Mouse (Mus musculus) heart, adult 2 months (tissue): ENCODE results near the gene Sesn1. TPM values are rescaled to one million over a fixed set of nuclear protein-coding genes. Genes with fewer than 3 reads are reported as not detected.

Experiments
- DNase-seq, 2 experiments: peaks; one replicate each; pipeline ENCODE4 v3.0.0; 2021
- H3K27ac ChIP-seq: fragments of 200-600 bp; 2 replicates; pipeline ENCODE4 v1.8.1; 2022
- H3K27me3 ChIP-seq: fragments of 200-500 bp; 2 replicates; pipeline ENCODE4 v1.6.1; 2012; ENCODE audit warnings: mild to moderate bottlenecking, low read length, inconsistent platforms, mixed read lengths; ENCODE audit not compliant: control insufficient read depth, insufficient read depth
- H3K36me3 ChIP-seq: fragments of 200-500 bp; 2 replicates; pipeline ENCODE4 v1.6.1; 2012; ENCODE audit warnings: low read length, inconsistent platforms; ENCODE audit not compliant: control insufficient read depth, insufficient read depth
- H3K4me1 ChIP-seq: fragments of 200-500 bp; 2 replicates; pipeline ENCODE4 v1.6.1; 2011; ENCODE audit warnings: low read length; ENCODE audit not compliant: control insufficient read depth, insufficient read depth
- H3K4me3 ChIP-seq: fragments of 200-600 bp; 2 replicates; pipeline ENCODE4 v1.8.1; 2022
- H3K79me2 ChIP-seq: fragments of 200-500 bp; replicated peaks from 2 replicates; pipeline ENCODE4 v1.6.1; 2012; ENCODE audit warnings: mild to moderate bottlenecking, inconsistent platforms, low read length, moderate library complexity, mixed read lengths; ENCODE audit not compliant: control insufficient read depth, insufficient read depth
- H3K9ac ChIP-seq: fragments of 200-500 bp; 2 replicates; pipeline ENCODE4 v1.6.1; 2012; ENCODE audit warnings: low read depth, mild to moderate bottlenecking, control low read depth, inconsistent platforms, low read length, mixed read lengths
- CTCF ChIP-seq: fragments of 200-600 bp; IDR thresholded peaks from 2 replicates; pipeline ENCODE4 v1.8.1; 2022; ENCODE audit warnings: antibody characterized with exemption, mild to moderate bottlenecking, moderate library complexity
- EP300 ChIP-seq: fragments of 200-500 bp; IDR thresholded peaks from 2 replicates; pipeline ENCODE4 v1.6.1; 2011; ENCODE audit warnings: low read depth, low read length, control low read depth; ENCODE audit not compliant: insufficient read depth
- POLR2A ChIP-seq: fragments of 200-500 bp; IDR thresholded peaks from 2 replicates; pipeline ENCODE4 v1.6.1; 2011; ENCODE audit warnings: mild to moderate bottlenecking, low read depth, low read length, control low read depth; ENCODE audit not compliant: insufficient read depth
- WGBS: fragments of 180-500 bp; shearing (Covaris S2); methylation state at CpG from one replicate; pipeline ENCODE4 v1.1.7; 2018; 5-methylcytosine and 5-hydroxymethylcytosine counted together
- intact Hi-C: fragments of 180-260 bp; cut with DNase I; formaldehyde crosslinking; loops from one replicate; pipeline ENCODE4 v1.15.1; 2025
- polyA plus RNA-seq: library from polyadenylated mRNA; depleted of rRNA; stranded (reverse); fragments of >200 nt; gene quantifications from 2 replicates; pipeline ENCODE4 v1.2.3, GENCODE M21; 2012
- total RNA-seq, 2 experiments: library from RNA; stranded (reverse); gene quantifications; 2 replicates each; pipeline ENCODE4 v1.2.3; 2021

The Sesn1 gene
- total and polyA plus RNA-seq, 3 experiments = 47.8 to 121 (median 120) TPM

DNA sequence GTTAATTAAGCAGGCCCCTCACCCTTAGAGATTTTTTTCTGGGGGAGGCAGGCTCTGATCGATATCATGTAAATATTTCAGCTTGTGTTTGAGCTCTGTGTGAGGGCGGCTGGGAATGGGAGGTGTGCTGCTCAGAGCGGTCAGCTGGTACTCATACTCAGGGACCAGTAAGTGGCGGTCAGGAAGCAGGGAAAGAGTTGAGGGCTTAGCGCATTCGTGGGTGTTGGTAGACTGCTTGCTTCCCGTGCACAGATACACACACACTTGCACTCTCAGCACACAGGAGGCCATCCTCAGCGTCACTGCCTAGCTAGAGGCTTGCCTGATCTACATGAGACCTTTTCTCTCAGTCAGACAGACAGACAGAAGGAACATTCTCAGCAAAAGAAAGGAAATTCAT, 91.7 kb downstream of the Sesn1 start:
- Histone ChIP-seq H3K27ac (peak overlapping the region; percentile 81), H3K4me1 (peaks cover 6% of the 10 kb centered on the region), H3K9ac (peak overlapping the region; percentile 39), H3K27me3 (no peaks in the 10 kb centered on the region), H3K79me2 (peaks cover 4% of the 10 kb centered on the region; the same call in 1 of the 2 replicates), H3K4me3 (no peak overlapping the region), H3K36me3 (peaks cover 26% of the 10 kb centered on the region)
- intact Hi-C loops = no loop called here
- 65% methylated on average over 8 of the region's 8 CpGs for WGBS
- TF ChIP-seq CTCF (no peak), EP300 (no peak), POLR2A (no peak)
- DNase-seq = no peak

DNA sequence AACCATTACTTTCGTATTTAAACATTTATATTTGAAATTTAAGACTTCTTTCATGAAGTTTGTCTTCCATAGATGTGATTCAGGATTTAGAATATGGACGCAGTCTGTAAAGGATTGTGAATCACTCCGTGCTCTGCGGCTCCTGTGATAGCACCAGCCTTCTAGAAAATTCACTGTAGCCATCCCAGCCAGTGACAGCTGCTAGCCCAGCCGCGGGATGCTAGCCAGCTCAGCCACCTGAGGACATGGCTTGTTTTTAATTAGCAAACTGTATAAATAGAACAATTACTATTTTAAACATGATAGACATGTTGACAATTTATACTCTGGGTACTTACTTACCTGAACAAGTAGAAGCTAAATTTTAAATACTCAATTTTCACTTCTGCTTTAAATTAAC, 92.1 kb downstream of the Sesn1 start:
- no peak for TF ChIP-seq CTCF
- TF ChIP-seq POLR2A = no peak
- TF ChIP-seq EP300 = 0 out of 2 replicates have a peak, but pooled peaks have one; percentile 49
- 70% methylated on average over 6 of the region's 6 CpGs for WGBS
- intact Hi-C loops = no loop called here
- peak in 1 of 2 experiments; percentile 59 for DNase-seq
- no peaks in the 10 kb centered on the region for H3K27me3 ChIP-seq
- no peak overlapping the region; the same call in 1 of the 2 replicates for H3K4me3 ChIP-seq
- peaks cover 24% of the 10 kb centered on the region for H3K36me3 ChIP-seq
- H3K79me2 ChIP-seq = peaks cover 4% of the 10 kb centered on the region; the same call in 1 of the 2 replicates
- no peak overlapping the region for H3K9ac ChIP-seq
- peak overlapping the region; percentile 81 for H3K27ac ChIP-seq
- peaks cover 6% of the 10 kb centered on the region for H3K4me1 ChIP-seq

DNA sequence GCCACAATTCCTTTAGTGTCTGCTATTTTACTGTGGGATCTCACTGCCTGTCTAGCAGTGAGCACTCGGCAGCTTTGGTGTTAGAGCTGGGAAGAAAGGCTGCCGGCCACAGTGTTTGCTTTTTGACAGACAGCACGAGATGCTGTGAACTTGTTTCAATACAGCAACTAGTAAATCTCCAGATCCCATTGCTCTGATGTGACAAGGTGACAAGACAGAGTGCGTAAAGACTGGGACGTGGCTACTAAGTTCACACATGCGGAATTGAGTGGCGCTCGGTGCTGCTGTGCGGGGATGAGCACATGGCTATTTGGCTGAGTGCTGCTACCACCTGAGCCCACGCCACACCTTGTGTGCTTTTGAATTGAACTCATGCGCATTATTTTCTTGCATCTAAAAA, 97.7 kb downstream of the Sesn1 start:
- no peak overlapping the region for H3K27ac ChIP-seq
- WGBS = 87% methylated on average over 11 of the region's 11 CpGs
- no peak for TF ChIP-seq CTCF
- no peak for TF ChIP-seq EP300
- no peak for TF ChIP-seq POLR2A
- intact Hi-C loops = loop anchor here (5.0 kb wide), 1 partner anchor 55 kb away; no protein-coding TSS in a partner anchor
- H3K36me3 ChIP-seq = peaks cover 6% of the 10 kb centered on the region
- H3K4me1 ChIP-seq = no peaks in the 10 kb centered on the region; the same call in 1 of the 2 replicates
- no peak overlapping the region for H3K9ac ChIP-seq
- H3K4me3 ChIP-seq = no peak overlapping the region
- no peaks in the 10 kb centered on the region for H3K27me3 ChIP-seq
- no peaks in the 10 kb centered on the region for H3K79me2 ChIP-seq
- DNase-seq = no peak

DNA sequence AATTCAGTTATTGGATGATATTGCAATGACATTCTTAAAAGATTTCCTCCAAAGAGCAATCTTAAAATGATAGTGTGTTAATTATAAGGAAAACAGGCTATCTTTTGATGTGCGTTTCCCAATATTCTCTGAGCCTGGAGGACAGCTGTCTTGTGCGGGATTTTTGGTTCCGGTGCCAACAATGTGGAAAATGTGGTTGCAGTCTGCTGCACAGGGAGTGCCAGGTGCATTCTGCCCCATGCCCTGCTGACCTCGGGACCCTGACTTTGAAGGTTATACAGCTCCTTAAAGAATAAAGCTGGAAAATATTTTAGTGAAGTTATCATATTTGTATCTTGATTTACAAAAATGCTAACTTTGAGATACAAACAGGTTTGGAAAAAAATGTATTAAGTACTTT, 98.2 kb downstream of the Sesn1 start:
- no peak overlapping the region for H3K4me3 ChIP-seq
- TF ChIP-seq CTCF (no peak), EP300 (no peak), POLR2A (no peak)
- 59% methylated on average over 4 of the region's 4 CpGs for WGBS
- intact Hi-C loops = loop anchor here (5.0 kb wide), 1 partner anchor 54 kb away; no protein-coding TSS in a partner anchor
- H3K4me1 ChIP-seq = no peaks in the 10 kb centered on the region
- no peak for DNase-seq
- no peak overlapping the region for H3K9ac ChIP-seq
- H3K27ac ChIP-seq = no peak overlapping the region
- no peaks in the 10 kb centered on the region for H3K27me3 ChIP-seq
- H3K36me3 ChIP-seq = peaks cover 2% of the 10 kb centered on the region
- no peaks in the 10 kb centered on the region for H3K79me2 ChIP-seq

DNA sequence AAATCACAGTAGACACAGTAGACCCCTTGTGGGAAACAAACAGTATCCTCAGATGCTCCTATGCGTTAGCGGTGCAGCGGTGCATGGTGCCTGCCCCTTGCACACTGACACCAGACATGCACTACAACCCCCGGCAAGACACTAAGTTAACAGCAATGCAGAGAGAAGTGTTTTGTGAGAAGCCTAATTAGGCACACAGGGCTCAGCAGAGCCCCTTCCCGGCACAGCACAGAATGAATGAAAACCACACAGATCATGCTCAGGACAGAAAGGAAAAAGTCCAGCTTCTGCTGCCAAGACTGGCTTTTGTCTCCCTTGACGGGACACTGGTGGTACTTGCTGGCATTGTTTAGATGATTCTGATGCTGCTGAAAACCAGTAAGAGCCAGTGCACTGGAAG, 99.2 kb downstream of the Sesn1 start:
- 80% methylated on average over 6 of the region's 6 CpGs for WGBS
- Histone ChIP-seq H3K36me3 (peaks cover 2% of the 10 kb centered on the region), H3K27ac (no peak overlapping the region)

DNA sequence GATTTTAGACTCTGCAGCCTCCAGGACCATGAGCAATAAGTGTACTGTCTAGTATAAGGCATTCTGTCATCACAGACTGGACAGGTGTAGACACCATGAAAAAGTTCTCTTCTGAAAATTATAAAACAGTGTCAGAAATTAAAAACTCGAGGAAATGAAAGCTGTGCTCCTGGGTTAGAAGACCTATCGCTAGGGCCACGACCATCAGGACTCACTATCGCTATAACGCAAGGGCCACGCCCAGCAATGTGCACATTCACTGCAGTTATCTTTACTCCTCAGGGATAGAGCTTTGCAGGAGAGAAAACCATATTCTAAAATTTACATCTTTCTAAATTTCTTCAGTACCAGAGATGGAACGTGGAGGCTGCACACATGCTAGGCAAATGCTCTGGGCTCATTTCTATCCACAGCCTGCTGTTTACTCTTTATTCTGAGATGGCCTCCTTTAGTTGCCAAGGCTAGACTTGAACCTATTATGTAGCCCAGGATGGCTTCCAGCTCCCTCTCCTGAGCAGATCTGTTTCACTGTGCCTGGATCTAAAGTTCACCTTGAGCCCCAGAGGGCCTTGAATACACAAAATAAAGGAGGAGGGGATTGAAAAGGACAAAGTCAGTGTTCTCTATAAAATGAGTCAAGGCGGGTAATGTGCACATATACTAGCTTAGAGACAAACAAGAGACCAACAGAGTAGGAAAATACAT, 102.7 kb downstream of the Sesn1 start:
- H3K9ac ChIP-seq = no peak overlapping the region
- H3K36me3 ChIP-seq = peaks cover 2% of the 10 kb centered on the region; the same call in 1 of the 2 replicates
- WGBS = 92% methylated on average over 8 of the region's 8 CpGs
- intact Hi-C loops = no loop called here
- no peak for TF ChIP-seq POLR2A
- TF ChIP-seq CTCF = no peak
- TF ChIP-seq EP300 = no peak
- H3K4me1 ChIP-seq = no peaks in the 10 kb centered on the region
- no peaks in the 10 kb centered on the region for H3K27me3 ChIP-seq
- no peak for DNase-seq
- H3K4me3 ChIP-seq = no peak overlapping the region
- H3K79me2 ChIP-seq = no peaks in the 10 kb centered on the region
- no peak overlapping the region for H3K27ac ChIP-seq

More for the DNA sequence above, 99.2 kb downstream of the Sesn1 start:
- Histone ChIP-seq H3K4me3 (no peak overlapping the region), H3K4me1 (no peaks in the 10 kb centered on the region), H3K27me3 (no peaks in the 10 kb centered on the region), H3K79me2 (no peaks in the 10 kb centered on the region), H3K9ac (no peak overlapping the region)
- peak; percentile 7; the same call in 1 of the 2 replicates for TF ChIP-seq EP300
- no peak for TF ChIP-seq POLR2A
- TF ChIP-seq CTCF = no peak
- DNase-seq = no peak
- intact Hi-C loops = loop anchor here (5.0 kb wide), 1 partner anchor 53 kb away; no protein-coding TSS in a partner anchor
